Mouse (Mus musculus): Measurements from ENCODE around the gene Extl1.
A peak's percentile ranks its signal among the peaks of the same experiment; 100 is the strongest.

Gene Extl1

DNA sequence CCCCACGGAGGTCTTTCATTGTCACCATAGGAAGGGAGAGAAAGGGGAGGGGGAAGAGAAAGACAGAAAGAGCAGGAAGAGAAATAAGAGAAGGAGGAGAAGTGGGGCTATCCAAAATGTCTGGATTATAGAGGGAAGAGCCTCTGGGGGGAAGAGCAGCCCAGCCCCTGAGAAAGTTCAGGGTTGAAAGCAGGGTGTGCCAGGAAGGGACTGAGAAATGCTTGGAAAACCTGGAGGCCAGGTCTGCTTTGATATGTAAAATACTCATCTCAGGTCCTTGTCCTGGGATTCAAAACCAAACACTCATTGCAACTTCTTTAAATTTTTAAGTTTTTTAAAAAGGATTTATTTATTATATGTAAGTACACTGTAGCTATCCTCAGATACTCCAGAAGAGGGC is 8.0 kb upstream of the Extl1 start:
- no peak for DNase-seq (ENCODE audit: extremely low read depth, low read depth)

GRCm38 (mm10) chr4:134388397-134388796 is 4.7 kb upstream of the Extl1 start:
- no peak for DNase-seq (ENCODE audit: extremely low read depth, low read depth)

DNA sequence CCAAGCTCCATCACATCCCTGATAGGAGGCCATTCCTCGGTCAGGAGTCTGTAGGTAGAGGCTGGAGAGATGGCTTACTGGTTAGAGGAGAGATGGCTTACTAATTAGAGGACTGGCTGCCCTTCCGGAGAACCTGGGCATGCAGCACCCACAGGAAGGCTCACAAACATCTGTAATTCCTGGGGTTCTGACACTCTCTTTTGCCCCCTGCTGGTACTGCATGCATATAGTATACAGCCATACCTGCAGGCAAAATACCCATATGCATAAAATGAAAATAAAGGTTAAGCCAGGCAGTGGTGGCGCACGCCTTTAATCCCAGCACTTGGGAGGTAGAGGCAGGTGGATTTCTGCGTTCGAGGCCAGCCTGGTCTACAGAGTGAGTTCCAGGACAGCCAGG is 3.6 kb upstream of the Extl1 start:
- DNase-seq (ENCODE audit: extremely low read depth, low read depth) = no peak

DNA sequence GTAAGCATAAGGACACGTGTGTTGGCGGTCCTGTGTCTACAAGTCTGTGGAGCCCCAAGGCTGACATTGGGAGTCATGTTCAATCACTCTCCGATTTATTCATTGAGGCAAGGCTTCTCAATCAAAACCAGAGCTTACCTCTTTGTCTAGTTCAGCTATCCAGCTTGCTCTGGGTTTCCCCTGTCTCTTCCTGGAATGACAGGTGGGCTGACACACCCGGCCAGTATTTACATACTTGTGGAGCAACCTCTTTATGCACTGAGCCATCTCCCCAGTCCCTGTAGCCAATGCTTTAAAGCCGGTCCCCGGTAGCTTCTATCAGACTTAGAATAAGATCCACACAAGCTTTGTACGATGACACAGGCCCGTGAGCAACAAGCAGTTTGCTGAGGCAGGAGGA is 4.1 kb downstream of the Extl1 start:
- DNase-seq (ENCODE audit: extremely low read depth, low read depth) = no peak

DNA sequence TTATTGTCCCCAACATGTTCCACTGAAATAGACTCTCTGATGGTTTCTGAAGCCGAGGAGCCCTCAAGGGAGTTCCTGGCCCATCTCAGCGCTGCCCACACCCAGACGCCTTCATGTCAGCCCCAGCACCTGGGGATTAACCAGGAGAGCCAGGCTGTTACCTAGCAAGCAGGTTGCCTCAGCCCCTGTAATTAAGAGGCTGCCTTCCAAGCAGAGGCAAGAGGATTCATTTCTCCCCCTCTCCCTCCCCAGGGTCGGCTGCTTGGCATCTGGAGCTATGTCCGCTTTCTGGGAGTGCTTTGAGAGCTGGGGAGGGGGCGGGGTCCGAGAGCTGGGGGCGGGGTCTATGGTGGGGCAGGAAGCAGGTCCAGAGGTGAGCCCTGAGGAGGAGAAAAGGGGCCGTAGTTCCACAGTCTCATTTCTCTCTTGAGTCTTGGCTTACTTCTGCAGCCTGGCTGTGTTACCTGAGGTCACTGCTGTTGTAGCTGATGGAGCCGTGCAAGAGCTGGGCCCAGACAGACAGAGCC is 5.5 kb downstream of the Extl1 start:
- no peak for DNase-seq (ENCODE audit: extremely low read depth, low read depth)

DNA sequence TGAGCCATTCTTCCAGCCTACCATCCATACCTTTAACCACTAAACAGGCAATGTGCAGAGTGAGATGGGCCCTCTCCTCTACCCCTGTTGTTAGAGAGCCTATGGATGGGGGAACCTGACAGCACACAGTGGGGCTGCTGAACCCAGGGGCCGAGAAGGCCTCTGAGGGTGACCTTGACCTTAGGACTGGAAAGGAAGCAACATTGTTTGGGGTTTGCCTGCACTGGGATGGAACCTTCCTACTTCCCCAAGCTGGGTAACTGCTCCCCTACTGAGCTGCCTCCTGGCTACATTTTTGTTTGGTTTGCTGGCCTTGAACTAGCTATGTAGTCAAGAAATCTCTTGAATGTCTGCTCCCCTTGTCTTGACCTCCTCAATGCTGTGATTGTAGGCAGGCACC is 9.3 kb downstream of the Extl1 start:
- no peak for DNase-seq (ENCODE audit: extremely low read depth, low read depth)

DNA sequence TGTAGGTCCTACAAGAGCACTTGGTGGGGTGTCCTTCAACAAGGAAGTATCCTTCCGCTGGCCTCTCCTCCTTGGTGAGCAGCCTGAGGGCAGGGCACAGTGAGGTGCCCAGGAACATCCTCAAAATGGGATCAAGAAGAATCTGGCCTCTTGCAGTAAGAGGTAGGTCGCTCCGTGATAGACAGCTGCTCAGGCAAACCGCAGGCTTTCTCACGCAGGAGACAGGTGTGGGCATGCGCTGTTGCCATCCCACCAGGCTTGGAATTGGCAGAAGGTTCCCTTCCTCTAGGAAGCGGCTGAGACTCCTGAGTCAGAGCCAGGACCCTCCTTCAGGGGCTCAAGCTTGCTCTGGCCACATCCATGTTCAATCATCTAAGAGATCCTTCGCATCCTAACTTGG is 10.4 kb downstream of the Extl1 start:
- no peak for DNase-seq (ENCODE audit: extremely low read depth, low read depth)

- DNase-seq (ENCODE audit: extremely low read depth, low read depth) = peak; percentile 55
These were observed 11.3 kb downstream of the Extl1 start for GRCm38 (mm10) chr4:134372294-134372747.

GRCm38 (mm10) chr4:134371316-134371855 is 12.3 kb downstream of the Extl1 start:
- DNase-seq (ENCODE audit: extremely low read depth, low read depth) = no peak

- no peak for DNase-seq (ENCODE audit: extremely low read depth, low read depth)
These were observed 12.9 kb downstream of the Extl1 start for GRCm38 (mm10) chr4:134370649-134371221.

DNA sequence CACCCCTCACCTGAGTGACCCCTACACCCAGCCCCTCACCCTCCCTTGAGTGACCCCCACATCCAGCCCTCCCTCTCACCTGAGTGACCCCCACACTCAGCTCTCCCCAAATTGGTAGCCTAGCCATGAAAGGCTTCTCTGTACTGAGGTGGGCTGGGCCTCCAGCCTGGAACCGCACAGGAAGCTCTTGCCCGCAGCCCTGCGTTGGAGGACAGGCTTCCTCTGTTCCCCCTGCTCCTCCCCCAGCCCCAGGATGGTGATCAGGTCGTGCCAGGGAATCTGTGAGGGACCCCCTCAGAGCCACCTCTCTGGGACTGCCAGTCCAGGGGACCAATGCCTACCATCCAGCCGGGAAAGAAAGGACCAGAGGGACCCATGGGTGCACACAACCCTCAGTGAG is 18.4 kb downstream of the Extl1 start:
- DNase-seq (ENCODE audit: extremely low read depth, low read depth) = no peak

GRCm38 (mm10) chr4:134362586-134362985 is 21.1 kb downstream of the Extl1 start:
- peak; percentile 38 for DNase-seq (ENCODE audit: extremely low read depth, low read depth)

GRCm38 (mm10) chr4:134362124-134362523 is 21.5 kb downstream of the Extl1 start:
- no peak for DNase-seq (ENCODE audit: extremely low read depth, low read depth)

DNA sequence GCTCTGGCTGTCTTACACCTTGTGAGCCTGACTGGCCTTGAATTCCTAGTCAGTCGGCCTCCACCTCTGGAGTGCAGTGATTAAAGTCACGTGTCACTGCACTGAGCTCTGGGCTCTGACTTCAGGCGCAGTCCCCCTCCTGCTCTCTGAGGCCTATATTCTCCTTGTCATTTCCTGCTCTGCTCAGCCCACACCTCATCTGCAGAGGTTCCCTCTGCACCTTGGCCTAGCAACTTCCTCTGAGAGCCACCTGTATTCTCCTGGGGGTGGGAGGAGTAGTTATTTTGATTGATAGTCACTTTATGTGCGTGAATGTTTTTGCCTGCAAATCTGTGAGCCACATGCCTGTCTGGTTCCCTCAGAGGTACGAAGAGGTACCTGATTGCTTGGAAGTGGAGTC is 22.4 kb downstream of the Extl1 start:
- DNase-seq (ENCODE audit: extremely low read depth, low read depth) = no peak

DNA sequence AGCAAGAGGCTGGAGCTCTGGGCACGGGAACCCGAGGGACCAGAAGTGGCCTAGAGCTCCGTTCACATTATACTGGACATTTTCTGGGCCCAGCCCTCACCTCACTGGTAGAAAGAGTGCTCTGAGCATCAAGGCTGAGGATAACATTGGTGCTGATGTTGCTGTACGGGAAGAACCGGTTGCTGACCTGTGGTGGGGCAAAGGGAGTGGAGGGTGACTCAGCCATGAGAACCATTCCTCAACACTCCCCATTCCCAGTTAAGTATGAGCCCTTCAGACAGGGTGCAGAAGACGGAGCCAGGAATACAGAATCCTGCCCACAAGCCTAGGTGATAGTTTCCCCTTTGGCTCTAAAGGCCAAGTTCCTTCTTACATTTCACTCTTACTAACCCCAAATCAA is 24.0 kb downstream of the Extl1 start:
- no peak for DNase-seq (ENCODE audit: extremely low read depth, low read depth)

DNA sequence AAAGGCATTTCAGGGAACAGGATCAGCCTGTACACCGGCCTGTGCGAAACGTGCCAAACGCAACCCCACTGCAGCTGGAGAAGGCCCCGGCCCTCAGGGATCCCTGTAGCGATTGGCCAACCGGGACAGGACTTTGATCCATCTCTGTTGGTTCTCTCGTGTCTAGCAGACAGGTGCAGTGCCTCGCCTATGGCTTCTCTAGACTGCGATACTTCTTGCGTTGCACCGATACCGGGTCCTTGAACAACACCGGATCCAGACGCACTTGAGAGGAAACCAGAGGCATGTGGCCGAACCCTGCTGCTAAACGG is 26.2 kb downstream of the Extl1 start:
- DNase-seq (ENCODE audit: extremely low read depth, low read depth) = no peak

GRCm38 (mm10) chr4:134356591-134357460 is 26.8 kb downstream of the Extl1 start:
- no peak for DNase-seq (ENCODE audit: extremely low read depth, low read depth)

DNA sequence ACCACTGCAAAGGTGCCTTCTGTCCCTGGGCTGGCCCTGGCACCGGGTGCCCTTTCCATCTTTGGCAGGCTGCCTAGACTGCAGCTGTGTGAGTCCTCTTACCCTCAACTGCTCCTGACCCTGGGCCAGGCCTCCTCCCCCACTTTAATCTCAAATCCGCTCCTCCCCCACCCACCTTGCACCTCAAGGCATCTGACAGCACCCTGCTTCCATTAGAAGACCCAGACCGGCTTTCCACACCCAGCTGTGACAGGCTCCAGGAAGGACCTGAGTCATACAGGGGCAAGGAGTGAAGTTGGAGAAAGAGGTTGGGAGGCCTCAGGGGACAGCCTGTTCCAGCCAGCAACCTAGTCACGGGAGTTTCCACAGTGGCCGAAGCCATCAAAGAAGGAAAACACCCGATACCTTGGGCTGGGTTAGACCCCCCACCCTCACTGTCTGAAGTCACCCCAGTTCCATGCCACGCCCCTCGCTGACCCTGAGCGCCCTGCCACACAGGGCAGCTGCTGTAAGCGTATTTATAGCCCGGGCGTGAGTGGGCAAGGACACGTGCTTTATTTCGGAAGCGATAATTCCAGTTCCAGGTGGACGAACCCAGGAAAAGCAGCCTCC is 27.7 kb downstream of the Extl1 start:
- DNase-seq (ENCODE audit: extremely low read depth, low read depth) = no peak

DNA sequence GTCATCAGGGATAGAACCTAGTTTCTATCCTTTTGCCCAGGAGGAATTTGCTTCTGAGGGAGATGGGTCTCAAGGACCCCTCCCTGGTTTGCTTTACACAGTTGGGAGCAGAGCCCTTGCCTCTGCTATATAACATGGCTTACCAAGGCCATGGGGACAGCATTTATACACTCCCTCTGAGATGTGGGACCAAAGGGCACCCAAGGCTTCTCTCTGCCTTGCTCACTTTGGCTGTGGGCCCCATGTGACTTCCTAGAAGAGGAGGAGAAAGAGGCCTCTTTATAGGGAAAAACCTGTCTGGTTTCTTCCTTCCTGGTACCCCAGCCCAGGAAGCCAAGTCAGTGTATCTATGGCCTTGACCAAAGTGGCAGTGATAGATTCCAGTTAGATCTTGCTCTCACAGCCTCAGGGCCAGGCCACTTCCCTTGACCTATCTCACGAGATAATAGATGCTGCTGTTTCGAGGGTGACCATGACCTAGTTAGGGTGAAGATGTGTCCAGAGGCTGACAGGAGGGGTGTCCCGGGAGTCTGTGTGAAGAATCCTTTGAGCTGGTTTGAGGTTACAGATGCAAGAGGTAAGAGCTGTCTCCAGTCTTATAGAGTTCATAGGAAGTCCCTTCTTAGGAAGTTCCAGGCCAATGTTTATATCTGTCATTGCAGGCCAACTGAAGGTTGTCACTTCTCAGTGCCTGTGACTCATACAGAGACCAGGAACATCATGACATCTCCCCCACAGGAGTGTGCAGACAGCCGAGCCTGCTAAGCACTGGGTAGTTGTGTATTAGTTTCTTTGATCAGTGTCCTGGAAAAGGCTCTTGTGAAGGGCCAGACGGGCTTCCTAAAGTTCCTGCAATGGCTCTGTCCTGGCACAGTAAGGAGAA is 29.9 kb downstream of the Extl1 start:
- DNase-seq (ENCODE audit: extremely low read depth, low read depth) = no peak

DNA sequence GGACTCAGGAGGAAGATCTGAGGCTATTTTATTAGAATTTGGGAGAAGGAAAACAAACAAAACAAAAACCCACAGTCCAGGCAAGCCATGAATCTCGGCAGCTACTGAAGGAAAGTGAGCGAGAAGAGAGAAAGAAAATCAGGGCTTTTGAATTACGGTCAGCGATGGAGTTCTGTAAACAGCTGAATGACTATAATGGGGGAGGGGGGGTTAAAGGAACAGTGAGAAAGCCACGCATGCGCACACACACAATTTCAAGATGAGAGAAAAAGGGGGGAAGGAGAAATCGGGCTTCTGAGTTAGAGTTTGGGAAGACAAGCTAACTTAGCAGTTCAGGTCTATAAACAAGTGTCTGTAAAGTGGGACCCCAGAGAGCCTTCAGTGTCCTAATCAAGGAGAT is 30.7 kb downstream of the Extl1 start:
- no peak for DNase-seq (ENCODE audit: extremely low read depth, low read depth)

DNA sequence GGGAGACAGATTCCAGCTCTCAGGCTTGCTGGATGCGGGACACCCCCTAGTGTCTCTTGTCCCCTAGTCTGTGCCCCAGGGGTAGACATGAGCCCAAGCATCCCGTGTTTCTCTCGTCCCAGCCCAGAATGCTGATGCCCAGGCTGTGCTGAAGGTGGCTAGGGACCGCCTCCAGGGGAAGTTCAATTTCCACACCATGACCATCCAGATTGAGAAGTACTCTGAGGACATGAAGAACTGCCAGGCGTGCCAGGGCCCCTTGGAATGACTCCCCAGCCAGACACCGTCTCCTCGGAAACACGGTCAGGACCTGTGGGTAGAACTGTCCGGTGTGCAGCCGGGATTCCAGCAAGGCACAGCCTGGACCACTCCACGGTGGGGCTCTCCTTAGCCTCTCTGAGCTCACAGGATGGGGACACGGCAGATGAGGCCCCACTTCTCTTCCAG is 31.4 kb downstream of the Extl1 start:
- DNase-seq (ENCODE audit: extremely low read depth, low read depth) = no peak
